Mouse (Mus musculus) spleen, adult 2 months (tissue): ENCODE measurements around the gene 1500009L16Rik. TPM values are rescaled to one million over a fixed set of nuclear protein-coding genes. Genes with fewer than 3 reads are reported as not detected.
A peak's percentile ranks its signal among the peaks of the same experiment; 100 is the strongest.

ENCODE experiments used
- DNase-seq, 2 experiments: peaks; one replicate each; pipeline versions ENCODE4 v3.0.0 to v3.0.0-alpha.2; 2012 to 2021; ENCODE audit warnings: low spot score in 2 of 2, low read depth in 1 of 2
- H3K27ac ChIP-seq: fragments of 200-500 bp; 2 replicates; pipeline ENCODE4 v1.5.1; 2012; ENCODE audit warnings: low read length, inconsistent platforms; ENCODE audit not compliant: insufficient read depth
- H3K27me3 ChIP-seq: fragments of 200-500 bp; 2 replicates; pipeline ENCODE4 v1.6.1; 2012; ENCODE audit warnings: mild to moderate bottlenecking, moderate library complexity, low read length, inconsistent platforms; ENCODE audit not compliant: control insufficient read depth, insufficient read depth
- H3K36me3 ChIP-seq: fragments of 200-500 bp; 2 replicates; pipeline ENCODE4 v1.6.1; 2012; ENCODE audit warnings: mild to moderate bottlenecking, low read length, inconsistent platforms; ENCODE audit not compliant: control insufficient read depth, insufficient read depth
- H3K4me1 ChIP-seq: fragments of 200-500 bp; 2 replicates; pipeline ENCODE4 v1.6.1; 2011; ENCODE audit warnings: inconsistent platforms; ENCODE audit not compliant: control insufficient read depth, insufficient read depth, insufficient read length
- H3K4me3 ChIP-seq: fragments of 200-500 bp; 2 replicates; pipeline ENCODE4 v1.5.1; 2011; ENCODE audit warnings: mild to moderate bottlenecking, inconsistent platforms; ENCODE audit not compliant: insufficient read depth, insufficient read length; ENCODE audit errors: extremely low read depth
- CTCF ChIP-seq: fragments of 200-500 bp; IDR thresholded peaks from 2 replicates; pipeline ENCODE4 v1.5.1; 2011; ENCODE audit warnings: mild to moderate bottlenecking, inconsistent platforms; ENCODE audit not compliant: insufficient read depth, insufficient read length, insufficient replicate concordance; ENCODE audit errors: extremely low read depth
- POLR2A ChIP-seq: fragments of 200-500 bp; IDR thresholded peaks from 2 replicates; pipeline ENCODE4 v1.6.1; 2011; ENCODE audit warnings: low read depth, low read length, inconsistent platforms
- WGBS: fragments of 180-500 bp; shearing (Covaris S2); methylation state at CpG from one replicate; pipeline ENCODE4 v1.1.7; 2018; 5-methylcytosine and 5-hydroxymethylcytosine counted together
- polyA plus RNA-seq: library from polyadenylated mRNA; depleted of rRNA; stranded (reverse); fragments of >200 nt; gene quantifications from 2 replicates; pipeline ENCODE4 v1.2.3, GENCODE M21; 2012; rRNA removed

1500009L16Rik gene
- polyA plus RNA-seq, result 0.16 and 0.46 TPM in 2 replicates

GRCm38 (mm10) chr10:83722579-83723031, at the start of gene 1500009L16Rik:
1500009L16Rik (plus strand) TSS chr10:83722865.
- no peak for DNase-seq
- Histone ChIP-seq H3K36me3 (no peaks in the 10 kb centered on the region), H3K27ac (no peak within 1 kb of the TSS), H3K4me3 (peak within 1 kb of the TSS; percentile 47), H3K4me1 (no peaks in the 10 kb centered on the region; the same call in none of the 2 replicates), H3K27me3 (no peaks in the 10 kb centered on the region)
- WGBS, result 1% methylated on average over 37 of the region's 37 CpGs
- TF ChIP-seq CTCF (no peak), POLR2A (no peak)

- DNase-seq, result no peak
- 93% methylated on average over 12 of the region's 12 CpGs for WGBS
- H3K27ac ChIP-seq, result no peak overlapping the region
- H3K27me3 ChIP-seq, result no peaks in the 10 kb centered on the region
- H3K4me3 ChIP-seq, result no peak overlapping the region
- TF ChIP-seq CTCF (no peak), POLR2A (no peak)
- no peaks in the 10 kb centered on the region for H3K36me3 ChIP-seq
- H3K4me1 ChIP-seq, result no peaks in the 10 kb centered on the region
Observed at GRCm38 (mm10) chr10:83681334-83681733, 41.3 kb upstream of the 1500009L16Rik start.

- H3K4me1 ChIP-seq, result no peaks in the 10 kb centered on the region
- H3K27me3 ChIP-seq, result no peaks in the 10 kb centered on the region
- H3K36me3 ChIP-seq, result no peaks in the 10 kb centered on the region
- H3K4me3 ChIP-seq, result no peak overlapping the region
- no peak for DNase-seq
- 95% methylated on average over 2 of the region's 2 CpGs for WGBS
- TF ChIP-seq CTCF (no peak), POLR2A (no peak)
- H3K27ac ChIP-seq, result no peak overlapping the region
Observed at GRCm38 (mm10) chr10:83688215-83688614, 34.5 kb upstream of the 1500009L16Rik start.

- Histone ChIP-seq H3K36me3 (no peaks in the 10 kb centered on the region), H3K4me1 (no peaks in the 10 kb centered on the region), H3K27ac (no peak overlapping the region), H3K4me3 (no peak overlapping the region), H3K27me3 (no peaks in the 10 kb centered on the region)
- no peak for TF ChIP-seq POLR2A
- 83% methylated on average over 11 of the region's 11 CpGs for WGBS
- no peak for DNase-seq
Observed at GRCm38 (mm10) chr10:83692175-83692895, 30.3 kb upstream of the 1500009L16Rik start.

- no peaks in the 10 kb centered on the region for H3K4me1 ChIP-seq
- no peak for TF ChIP-seq CTCF
- TF ChIP-seq POLR2A, result no peak
- no peak overlapping the region for H3K4me3 ChIP-seq
- no peaks in the 10 kb centered on the region for H3K36me3 ChIP-seq
- no peak overlapping the region for H3K27ac ChIP-seq
- DNase-seq, result no peak
- WGBS, result 92% methylated on average over 4 of the region's 4 CpGs
- no peaks in the 10 kb centered on the region for H3K27me3 ChIP-seq
Observed at GRCm38 (mm10) chr10:83696226-83696625, 26.4 kb upstream of the 1500009L16Rik start.

GRCm38 (mm10) chr10:83706628-83707027, 16.0 kb upstream of the 1500009L16Rik start:
- 96% methylated on average over 12 of the region's 12 CpGs for WGBS
- Histone ChIP-seq H3K27me3 (no peaks in the 10 kb centered on the region), H3K36me3 (no peaks in the 10 kb centered on the region), H3K27ac (no peak overlapping the region), H3K4me1 (no peaks in the 10 kb centered on the region), H3K4me3 (no peak overlapping the region)
- DNase-seq, result no peak
- TF ChIP-seq CTCF (no peak), POLR2A (no peak)

GRCm38 (mm10) chr10:83709920-83710319, 12.7 kb upstream of the 1500009L16Rik start:
- H3K27ac ChIP-seq, result no peak overlapping the region
- H3K27me3 ChIP-seq, result no peaks in the 10 kb centered on the region
- no peak overlapping the region for H3K4me3 ChIP-seq
- H3K36me3 ChIP-seq, result no peaks in the 10 kb centered on the region
- TF ChIP-seq CTCF (no peak), POLR2A (no peak)
- WGBS, result 55% methylated on average over 3 of the region's 3 CpGs
- DNase-seq, result no peak
- H3K4me1 ChIP-seq, result no peaks in the 10 kb centered on the region
